Mouse (Mus musculus): ENCODE measurements around the gene Gipc2. TPM values are rescaled to one million over a fixed set of nuclear protein-coding genes. Genes with fewer than 3 reads are reported as not detected.

The Gipc2 gene
- 2.1 and 2.6 TPM in 2 replicates for polyA plus RNA-seq (2015; fragmentation: Nextera tagmentation; extraction: Ambion mirVana)

DNA sequence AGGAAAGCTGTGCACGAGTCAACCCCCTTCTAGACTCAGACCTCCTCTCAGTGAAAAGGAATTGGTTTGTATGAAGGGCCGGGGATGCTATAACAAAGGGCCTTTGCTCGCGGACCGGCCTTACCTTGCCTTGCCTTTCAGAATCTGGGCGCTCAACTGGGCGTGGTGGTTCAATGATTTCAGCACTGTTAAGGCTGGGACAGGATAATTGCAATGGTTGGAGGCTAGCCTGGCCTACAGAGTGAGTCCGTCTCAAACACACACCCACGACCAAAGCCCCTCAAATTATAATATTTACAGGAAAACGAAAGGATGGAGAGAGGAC lies at the start of gene Gipc2:
Gene Gipc2 (minus strand): TSS at position 132 of the 325 bp plus-strand sequence.
- Histone ChIP-seq H3K36me3 (ENCODE audit: poor library complexity, severe bottlenecking) (no peaks in the 10 kb centered on the region), H3K27me3 (peaks cover 11% of the 10 kb centered on the region), H3K4me3 (peak within 1 kb of the TSS; percentile 54), H3K9ac (peak within 1 kb of the TSS; percentile 73), H3K4me1 (peaks cover 22% of the 10 kb centered on the region), H3K9me3 (replicated peaks) (no peaks in the 10 kb centered on the region), H3K27ac (peak within 1 kb of the TSS; percentile 10; the same call in 1 of the 2 replicates), H3K4me2 (peak within 1 kb of the TSS; percentile 98)
- WGBS: 4% methylated on average over 10 of the region's 10 CpGs
- ATAC-seq: no peak; the same call in 1 of the 2 replicates

GRCm38 (mm10) chr3:152213416-152213815 lies 47.4 kb upstream of the Gipc2 start:
- H3K27me3 ChIP-seq: no peaks in the 10 kb centered on the region
- 40% methylated on average over 3 of the region's 3 CpGs for WGBS
- H3K4me3 ChIP-seq: peak overlapping the region; percentile 97
- peaks cover 32% of the 10 kb centered on the region for H3K4me1 ChIP-seq
- H3K36me3 ChIP-seq (ENCODE audit: poor library complexity, severe bottlenecking): peaks cover 35% of the 10 kb centered on the region
- H3K9ac ChIP-seq: peak overlapping the region; percentile 100
- no peaks in the 10 kb centered on the region for H3K9me3 ChIP-seq (replicated peaks)
- H3K4me2 ChIP-seq: peak overlapping the region; percentile 80
- ATAC-seq: no peak
- H3K27ac ChIP-seq: no peak overlapping the region

GRCm38 (mm10) chr3:152211731-152212279 lies 45.8 kb upstream of the Gipc2 start:
- Histone ChIP-seq H3K9me3 (replicated peaks) (no peaks in the 10 kb centered on the region), H3K4me3 (peak overlapping the region; percentile 97), H3K27me3 (no peaks in the 10 kb centered on the region), H3K27ac (peak overlapping the region; percentile 100; the same call in 1 of the 2 replicates), H3K4me2 (peak overlapping the region; percentile 80), H3K4me1 (peaks cover 34% of the 10 kb centered on the region), H3K9ac (peak overlapping the region; percentile 100), H3K36me3 (ENCODE audit: poor library complexity, severe bottlenecking) (peaks cover 27% of the 10 kb centered on the region)
- WGBS: 49% methylated on average over 7 of the region's 7 CpGs
- no peak for ATAC-seq

DNA sequence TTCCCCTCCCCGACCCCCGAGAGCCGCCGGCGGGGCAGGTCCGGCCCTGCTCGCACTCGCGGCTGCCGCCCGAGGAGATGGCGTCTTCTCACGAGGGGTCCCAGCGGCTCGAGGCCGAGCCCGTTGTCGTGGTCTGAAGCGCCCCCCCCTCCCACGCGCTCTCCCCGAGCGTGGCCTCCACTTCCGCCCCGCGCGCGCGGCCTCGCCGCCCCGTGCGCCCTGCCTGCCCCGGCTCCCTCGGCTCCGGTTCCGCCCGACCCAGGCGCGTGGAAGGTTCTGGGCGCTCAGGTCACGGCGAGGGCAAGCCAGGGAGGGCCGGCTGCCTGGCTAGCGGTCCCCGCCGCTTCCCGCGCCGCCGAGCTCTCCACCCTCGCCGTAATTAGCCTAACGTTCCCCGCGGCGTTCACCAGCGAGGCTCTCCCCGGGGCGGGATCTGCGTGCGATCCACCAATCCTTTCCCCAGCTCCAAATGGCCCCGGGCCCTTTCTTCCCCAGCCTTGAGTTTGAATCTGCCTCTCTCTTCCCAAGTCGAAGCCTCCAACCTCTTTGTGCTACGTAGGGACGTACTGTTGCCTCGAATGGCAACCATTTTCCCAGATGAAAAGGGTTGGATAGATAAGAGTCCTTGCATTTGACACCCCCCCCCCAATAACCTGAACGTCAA lies 44.8 kb upstream of the Gipc2 start:
- Histone ChIP-seq H3K36me3 (ENCODE audit: poor library complexity, severe bottlenecking) (peaks cover 17% of the 10 kb centered on the region), H3K9me3 (replicated peaks) (no peaks in the 10 kb centered on the region), H3K4me1 (peaks cover 34% of the 10 kb centered on the region), H3K27ac (peak overlapping the region; percentile 100), H3K9ac (peak overlapping the region; percentile 100), H3K27me3 (no peaks in the 10 kb centered on the region), H3K4me3 (peak overlapping the region; percentile 97), H3K4me2 (peak overlapping the region; percentile 80)
- WGBS: 0% methylated on average over 38 of the region's 68 CpGs
- peak; percentile 56 for ATAC-seq

- H3K27me3 ChIP-seq: no peaks in the 10 kb centered on the region
- H3K36me3 ChIP-seq (ENCODE audit: poor library complexity, severe bottlenecking): peaks cover 12% of the 10 kb centered on the region; the same call in 1 of the 2 replicates
- H3K4me2 ChIP-seq: peak within 1 kb of the TSS; percentile 80
- H3K9me3 ChIP-seq (replicated peaks): no peaks in the 10 kb centered on the region
- WGBS: under 1% methylated on average over 80 of the region's 85 CpGs
- peak within 1 kb of the TSS; percentile 100 for H3K27ac ChIP-seq
- peak within 1 kb of the TSS; percentile 97 for H3K4me3 ChIP-seq
- peaks cover 34% of the 10 kb centered on the region for H3K4me1 ChIP-seq
- ATAC-seq: peak; percentile 97
- H3K9ac ChIP-seq: peak within 1 kb of the TSS; percentile 100
Observed at GRCm38 (mm10) chr3:152209967-152210634, 44.1 kb upstream of the Gipc2 start, which contains the start of the genes Dnajb4 and Fubp1. TSS of gene Dnajb4 (minus strand) at chr3:152210302. TSS of gene Fubp1 (plus strand) at chr3:152210422.

- peak; percentile 28 for ATAC-seq
- Histone ChIP-seq H3K27me3 (no peaks in the 10 kb centered on the region), H3K4me2 (peak overlapping the region; percentile 80), H3K4me1 (peaks cover 30% of the 10 kb centered on the region), H3K9ac (peak overlapping the region; percentile 99), H3K9me3 (replicated peaks) (no peaks in the 10 kb centered on the region), H3K4me3 (peak overlapping the region; percentile 97), H3K27ac (peak overlapping the region; percentile 100), H3K36me3 (ENCODE audit: poor library complexity, severe bottlenecking) (peaks cover 12% of the 10 kb centered on the region; the same call in 1 of the 2 replicates)
- WGBS: 6% methylated on average over 25 of the region's 25 CpGs
Observed at GRCm38 (mm10) chr3:152209177-152209966, 43.3 kb upstream of the Gipc2 start.

DNA sequence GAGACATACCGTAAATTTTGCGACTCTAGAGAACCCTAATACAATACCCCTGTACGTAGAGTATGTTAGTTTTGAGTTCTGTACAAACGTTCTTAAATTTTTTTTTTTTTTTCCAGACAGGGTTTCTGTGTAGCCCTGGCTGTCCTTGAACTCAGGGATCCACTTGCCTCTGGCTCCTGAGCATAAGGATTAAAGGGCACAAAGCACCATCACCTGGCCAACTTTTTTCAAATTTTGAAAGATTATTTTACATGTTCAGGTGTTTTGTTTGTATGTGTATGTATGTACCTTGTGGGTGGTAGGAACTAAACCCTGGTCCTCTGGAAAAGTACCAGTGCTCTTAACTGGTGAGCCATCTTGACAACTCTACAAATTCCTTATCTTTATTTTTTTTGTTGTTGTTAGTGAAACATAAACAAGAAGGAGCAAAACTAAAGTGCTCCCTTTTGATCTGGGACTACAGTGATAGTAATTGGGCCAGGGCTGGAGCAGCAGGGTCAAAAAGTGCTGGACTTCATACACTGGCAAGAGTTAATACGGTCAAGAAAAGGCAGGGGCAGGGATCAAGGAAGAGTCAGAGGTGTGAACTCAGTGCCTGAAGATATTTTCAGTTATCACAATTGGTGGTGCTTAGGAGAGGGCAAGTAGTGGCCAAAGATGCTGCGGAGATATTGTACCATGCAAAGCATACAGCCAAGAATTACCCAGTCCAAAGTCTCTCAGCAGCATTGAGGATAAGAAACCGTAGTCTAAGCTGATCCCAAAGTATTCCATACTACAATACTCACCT lies 42.3 kb upstream of the Gipc2 start:
- Histone ChIP-seq H3K9me3 (replicated peaks) (no peaks in the 10 kb centered on the region), H3K27me3 (no peaks in the 10 kb centered on the region), H3K27ac (no peak overlapping the region), H3K4me1 (peaks cover 27% of the 10 kb centered on the region), H3K9ac (0 out of 2 replicates have a peak overlapping the region, but pooled peaks have one; percentile 40), H3K4me2 (peak overlapping the region; percentile 80), H3K36me3 (ENCODE audit: poor library complexity, severe bottlenecking) (peaks cover 12% of the 10 kb centered on the region; the same call in 1 of the 2 replicates), H3K4me3 (no peak overlapping the region; the same call in 1 of the 2 replicates)
- ATAC-seq: no peak
- WGBS: 96% methylated on average over 7 of the region's 7 CpGs

DNA sequence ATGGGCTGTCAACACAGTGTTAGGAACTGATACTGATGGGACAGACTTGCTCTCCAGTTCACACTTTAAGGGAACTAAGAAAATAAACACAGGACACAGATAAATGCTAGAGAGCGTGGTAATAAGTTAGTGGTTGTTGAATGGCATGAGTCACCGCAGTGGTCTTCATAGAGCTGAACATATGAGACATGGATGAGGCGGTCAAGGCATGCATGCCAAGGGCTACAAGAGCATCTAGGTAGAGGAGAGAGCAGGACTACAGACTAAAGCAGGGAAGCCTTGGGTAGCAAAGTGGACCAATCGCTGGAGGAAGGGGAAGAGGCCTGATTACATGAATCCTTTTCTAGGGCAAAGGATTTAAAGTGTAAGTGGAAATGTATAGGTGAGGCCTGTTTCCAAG lies 41.1 kb upstream of the Gipc2 start:
- Histone ChIP-seq H3K36me3 (ENCODE audit: poor library complexity, severe bottlenecking) (peaks cover 7% of the 10 kb centered on the region; the same call in 1 of the 2 replicates), H3K27ac (no peak overlapping the region), H3K4me1 (peaks cover 16% of the 10 kb centered on the region), H3K9ac (no peak overlapping the region), H3K4me2 (no peak overlapping the region), H3K27me3 (no peaks in the 10 kb centered on the region), H3K4me3 (no peak overlapping the region), H3K9me3 (replicated peaks) (no peaks in the 10 kb centered on the region)
- no peak for ATAC-seq
- 98% methylated on average over 4 of the region's 4 CpGs for WGBS

GRCm38 (mm10) chr3:152204577-152204976 lies 38.5 kb upstream of the Gipc2 start:
- WGBS: 83% methylated on average over 3 of the region's 3 CpGs
- Histone ChIP-seq H3K9me3 (replicated peaks) (no peaks in the 10 kb centered on the region), H3K9ac (no peak overlapping the region), H3K4me3 (no peak overlapping the region), H3K27ac (no peak overlapping the region), H3K4me2 (no peak overlapping the region), H3K4me1 (peaks cover 10% of the 10 kb centered on the region), H3K27me3 (no peaks in the 10 kb centered on the region), H3K36me3 (ENCODE audit: poor library complexity, severe bottlenecking) (peaks cover 7% of the 10 kb centered on the region; the same call in 1 of the 2 replicates)
- ATAC-seq: no peak

- Histone ChIP-seq H3K9me3 (replicated peaks) (no peaks in the 10 kb centered on the region), H3K9ac (no peak overlapping the region), H3K4me1 (peaks cover 7% of the 10 kb centered on the region), H3K27ac (no peak overlapping the region), H3K27me3 (no peaks in the 10 kb centered on the region), H3K4me2 (no peak overlapping the region), H3K4me3 (no peak overlapping the region), H3K36me3 (ENCODE audit: poor library complexity, severe bottlenecking) (peaks cover 7% of the 10 kb centered on the region; the same call in 1 of the 2 replicates)
- no peak for ATAC-seq
- 72% methylated on average over 3 of the region's 3 CpGs for WGBS
Observed at GRCm38 (mm10) chr3:152203996-152204395, 38.0 kb upstream of the Gipc2 start.

GRCm38 (mm10) chr3:152203411-152203810 lies 37.4 kb upstream of the Gipc2 start:
- Histone ChIP-seq H3K27ac (no peak overlapping the region), H3K4me2 (no peak overlapping the region), H3K4me3 (no peak overlapping the region), H3K36me3 (ENCODE audit: poor library complexity, severe bottlenecking) (peaks cover 7% of the 10 kb centered on the region; the same call in 1 of the 2 replicates), H3K27me3 (no peaks in the 10 kb centered on the region), H3K4me1 (peaks cover 2% of the 10 kb centered on the region), H3K9ac (no peak overlapping the region), H3K9me3 (replicated peaks) (no peaks in the 10 kb centered on the region)
- 86% methylated on average over 6 of the region's 6 CpGs for WGBS
- no peak for ATAC-seq

Measured in forebrain, embryonic 13.5 days (tissue).